Mouse (Mus musculus) right cerebral cortex, postnatal 4 days (tissue): ENCODE measurements around the gene Synpo2l.
"Not testable (repeated sequence)": the region's sequence is repeated elsewhere in the genome, so short reads cannot be mapped to it uniquely, and the experiment has no call there.

Source experiments
- DNase-seq: peaks from one replicate; pipeline ENCODE4 v3.0.0-alpha.2; 2022

Synpo2l gene

DNA sequence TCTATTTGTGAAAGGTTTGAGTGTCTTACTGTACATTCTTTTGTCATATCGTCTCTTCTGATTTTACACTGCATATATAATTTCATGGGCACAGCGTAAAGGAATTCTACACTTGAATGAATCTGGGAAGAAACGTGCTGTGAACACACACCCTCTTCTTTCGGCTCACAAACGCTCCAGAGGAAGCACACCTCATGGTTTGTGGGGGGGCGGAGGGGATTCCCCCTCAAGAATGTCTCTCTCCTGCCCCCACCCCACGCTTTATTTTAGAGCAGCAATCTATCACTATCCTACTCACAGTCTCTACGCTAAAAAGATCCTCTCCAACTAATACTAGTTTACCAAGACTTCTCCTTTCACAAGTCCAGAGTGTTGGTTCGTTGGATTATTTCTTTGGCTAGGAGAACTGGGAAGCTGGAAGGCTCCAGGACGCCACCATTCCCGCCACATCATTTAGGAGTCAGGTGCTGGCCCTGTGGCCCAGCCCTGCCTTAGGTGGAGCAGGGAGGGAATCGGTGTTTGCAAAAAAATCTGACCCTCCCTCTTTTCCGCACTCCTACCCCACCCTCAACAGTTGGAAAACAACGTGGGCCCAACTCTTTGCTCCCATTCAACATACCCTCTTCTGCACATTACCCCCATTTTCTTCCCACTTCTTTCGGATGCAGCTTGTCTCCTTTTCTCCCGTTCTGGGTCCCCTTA lies 28.1 kb downstream of the Synpo2l start:
- DNase-seq = peak; percentile 14

DNA sequence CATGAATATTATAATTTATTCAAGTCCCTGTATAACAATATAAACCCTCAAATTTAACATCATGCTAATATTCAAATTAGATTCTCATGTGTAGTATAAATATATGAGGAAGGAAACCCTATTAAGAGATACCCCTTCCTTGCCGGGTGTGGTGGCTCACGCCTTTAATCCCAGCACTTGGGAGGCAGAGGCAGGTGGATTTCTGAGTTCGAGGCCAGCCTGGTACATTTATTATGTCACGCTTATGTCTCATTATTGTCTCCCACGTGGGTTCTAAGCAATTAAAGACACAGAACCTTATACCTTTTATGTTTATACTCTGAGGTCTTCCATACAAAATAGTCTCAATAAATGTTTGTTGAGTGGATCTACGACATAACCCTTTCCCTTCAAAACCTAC lies 29.5 kb downstream of the Synpo2l start:
- no peak for DNase-seq

DNA sequence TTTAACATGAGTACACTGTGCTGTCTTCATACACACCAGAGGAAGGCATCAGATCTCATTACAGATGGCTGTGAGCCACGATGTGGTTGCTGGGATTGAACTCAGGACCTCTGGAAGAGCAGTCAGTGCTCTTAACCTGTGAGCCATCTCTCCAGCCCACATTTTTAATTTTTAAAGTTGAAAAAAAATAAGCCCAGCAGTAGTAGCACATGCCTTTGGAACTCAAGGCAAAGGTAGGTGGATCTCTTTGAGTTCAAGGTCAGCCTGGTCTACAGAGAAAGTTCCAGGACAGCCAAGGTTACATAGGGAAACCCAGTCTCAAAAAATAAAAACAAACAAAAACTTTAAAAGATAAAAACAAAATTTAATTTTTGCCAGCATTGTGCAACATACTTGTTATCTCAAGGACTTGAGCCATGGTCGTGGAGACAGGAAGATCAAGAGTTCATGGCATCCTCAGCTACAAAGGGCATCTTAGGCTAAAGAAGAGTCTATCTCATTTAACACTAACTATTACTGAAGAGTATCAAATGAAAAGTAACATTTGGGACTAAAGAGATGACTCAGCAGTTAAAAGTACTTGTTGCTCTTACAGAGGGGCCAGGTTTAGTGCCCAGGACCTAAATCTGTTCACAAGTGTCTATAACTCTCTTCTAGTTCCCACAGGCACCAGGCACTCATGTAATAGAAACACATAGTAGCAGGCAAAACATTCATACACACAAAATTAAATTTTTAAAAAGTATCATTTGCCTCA lies 30.2 kb downstream of the Synpo2l start:
- DNase-seq = no peak

DNA sequence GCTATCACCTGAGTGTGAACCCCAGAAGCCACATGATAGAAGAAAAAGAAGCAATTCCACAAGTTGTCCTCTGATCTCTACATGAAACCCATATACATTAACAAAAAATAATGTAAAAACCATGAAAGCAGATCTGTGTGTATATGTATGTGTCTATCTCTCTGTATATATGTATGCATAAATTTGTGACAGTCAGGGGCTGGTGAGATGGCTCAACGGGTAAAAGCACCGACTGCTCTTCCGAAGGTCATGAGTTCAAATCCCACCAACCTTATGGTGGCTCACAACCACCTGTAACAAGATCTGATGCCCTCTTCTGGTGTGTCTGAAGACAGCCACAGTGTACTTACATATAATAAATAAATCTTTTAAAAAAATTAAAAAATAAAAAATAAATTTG lies 31.2 kb downstream of the Synpo2l start:
- DNase-seq = not testable (repeated sequence)

DNA sequence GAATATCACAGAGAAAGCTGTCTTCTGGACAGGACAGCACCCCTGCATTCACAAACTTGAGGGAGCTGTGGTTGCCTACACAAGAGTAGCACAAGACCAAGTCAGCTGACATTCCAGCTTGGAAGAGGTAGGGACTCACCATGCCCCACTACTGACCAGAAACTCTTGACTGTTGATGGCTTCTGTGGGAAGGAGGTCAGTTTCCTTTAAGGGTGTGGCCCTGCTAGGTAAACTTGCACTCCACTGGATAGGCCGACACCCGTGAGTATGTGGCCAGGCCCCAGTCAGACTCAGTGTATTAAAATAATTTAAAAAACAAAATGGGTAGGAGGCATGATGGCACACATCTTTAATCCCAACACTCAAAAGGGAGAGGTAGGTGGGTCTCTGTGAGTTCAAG lies 32.6 kb downstream of the Synpo2l start:
- no peak for DNase-seq

DNA sequence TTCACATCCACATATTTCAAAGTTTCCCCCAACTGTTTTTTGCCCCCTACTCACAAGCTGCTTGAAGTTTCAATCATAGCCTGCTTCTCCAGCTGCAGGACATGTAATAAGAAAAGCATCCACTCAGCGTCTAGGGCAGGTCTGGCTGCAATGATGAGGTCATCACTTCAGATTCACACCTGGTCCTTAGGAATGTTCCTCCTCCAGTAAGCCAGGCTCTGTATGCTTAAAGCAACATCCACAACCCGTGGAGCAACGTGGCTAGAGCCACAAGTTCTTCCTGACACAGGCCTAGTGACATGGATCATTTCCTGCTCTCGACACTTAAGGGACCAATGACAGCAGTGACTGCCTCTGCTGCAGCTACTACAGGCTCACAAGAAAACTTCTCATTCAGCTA lies 36.9 kb downstream of the Synpo2l start:
- DNase-seq = no peak

DNA sequence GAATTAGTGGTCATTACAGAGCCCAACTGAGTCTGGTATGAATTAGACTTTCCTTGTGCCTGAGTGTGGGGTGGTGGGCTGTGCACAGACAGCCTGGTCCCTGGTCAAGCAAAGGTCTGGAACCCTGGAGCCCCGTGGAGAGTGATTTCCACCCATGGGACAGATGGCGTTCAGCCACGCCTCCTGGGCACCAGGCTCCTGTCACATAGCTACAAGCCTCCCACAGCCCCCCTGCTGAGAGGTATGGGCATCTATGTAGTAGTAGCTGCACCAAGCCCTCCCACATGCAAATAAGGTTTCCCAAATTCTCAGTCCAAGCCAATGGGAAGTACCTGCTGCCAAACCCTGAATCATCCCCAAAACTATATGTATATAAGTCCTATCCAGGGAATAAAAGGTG lies 41.2 kb downstream of the Synpo2l start:
- no peak for DNase-seq

DNA sequence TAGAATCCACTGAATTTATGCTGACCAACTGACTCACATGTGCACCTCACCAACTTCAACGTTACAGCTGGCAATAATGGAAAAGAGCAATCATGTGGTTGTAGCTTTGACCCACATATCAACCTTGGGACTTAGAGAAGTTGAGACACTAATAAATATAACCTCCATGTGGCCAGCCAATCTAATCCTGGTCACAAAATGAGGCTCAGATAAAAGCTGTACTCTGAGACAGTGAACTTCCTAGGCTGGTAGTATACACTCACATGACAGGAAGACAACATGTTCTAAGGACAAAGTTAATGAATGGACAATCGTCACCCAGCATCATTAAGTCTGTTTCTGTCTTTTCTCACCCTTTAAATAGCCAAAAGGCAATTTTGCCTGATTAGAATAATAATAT lies 41.7 kb downstream of the Synpo2l start:
- no peak for DNase-seq

DNA sequence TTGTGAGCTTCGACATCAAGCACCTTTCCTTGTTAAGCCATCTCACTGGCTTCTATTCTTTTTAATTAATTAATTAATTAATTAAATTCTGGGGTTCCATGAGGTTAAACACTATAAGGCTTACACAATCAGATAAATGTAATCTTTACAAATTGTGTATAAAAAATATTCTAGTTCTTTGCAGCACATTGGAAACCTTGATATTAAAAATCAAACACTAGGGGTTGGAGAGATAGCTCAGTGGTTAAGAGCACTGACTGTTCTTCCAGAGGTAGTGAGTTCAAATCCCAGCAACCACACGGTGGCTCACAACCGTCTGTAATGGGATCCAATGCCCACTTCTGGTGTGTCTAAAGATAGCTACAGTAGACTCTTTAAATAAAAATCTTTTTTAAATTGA lies 45.2 kb downstream of the Synpo2l start:
- DNase-seq = no peak

DNA sequence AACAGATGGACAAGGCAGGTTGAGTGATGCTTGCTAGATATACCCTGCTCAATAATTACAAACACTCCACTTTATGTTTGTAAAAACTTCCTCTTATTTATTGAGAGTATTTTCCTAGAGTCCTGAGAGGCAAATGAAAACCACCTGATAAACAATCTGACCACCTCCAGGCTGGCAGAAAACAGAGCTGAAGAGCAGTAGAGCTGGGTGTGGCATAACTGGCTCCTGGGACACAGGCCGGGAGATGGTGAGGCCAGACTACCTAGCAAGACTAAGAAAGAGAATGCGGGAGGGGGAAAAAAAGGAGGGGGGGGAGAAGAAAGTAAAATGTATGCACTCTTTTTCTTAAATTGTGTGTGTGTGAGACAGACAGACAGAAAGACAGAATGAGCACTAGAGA lies 45.7 kb downstream of the Synpo2l start:
- no peak for DNase-seq

DNA sequence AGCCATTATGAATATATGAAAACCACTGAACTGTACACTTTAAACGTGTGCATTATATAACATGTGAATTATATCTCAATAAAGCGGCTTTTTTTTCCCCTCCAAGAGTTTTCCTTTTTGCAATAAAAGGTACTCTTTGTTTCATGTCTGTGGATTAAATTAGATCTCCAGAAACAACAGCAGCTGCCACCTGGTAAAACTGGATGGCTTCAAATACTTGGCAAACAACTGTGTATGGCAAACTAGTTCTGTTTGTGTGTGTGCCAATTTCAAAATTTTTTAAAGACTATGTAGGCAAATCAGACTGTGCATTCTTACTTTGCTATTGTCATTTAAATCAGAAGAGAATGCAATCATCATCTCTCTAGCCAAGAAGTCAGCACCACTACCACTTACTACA lies 46.3 kb downstream of the Synpo2l start:
- no peak for DNase-seq

DNA sequence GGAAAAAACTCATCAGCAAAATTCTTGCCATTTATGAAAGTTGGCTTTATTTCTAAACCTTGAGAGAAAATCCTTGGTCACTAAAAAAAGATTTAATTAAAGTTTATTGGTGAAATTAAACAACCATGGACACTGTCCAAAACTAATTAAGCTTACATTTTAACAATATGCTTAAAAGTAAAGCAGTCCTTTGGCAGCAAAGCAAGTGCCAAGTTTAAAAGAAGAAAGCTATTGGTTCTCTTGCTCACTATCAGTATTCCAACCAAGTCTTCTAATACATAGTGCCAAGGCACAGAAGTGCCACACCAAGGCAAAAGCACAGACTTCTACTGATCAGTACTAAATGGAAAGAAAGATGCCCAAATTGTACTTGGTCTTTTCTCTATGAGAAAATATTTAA lies 49.0 kb downstream of the Synpo2l start:
- no peak for DNase-seq

DNA sequence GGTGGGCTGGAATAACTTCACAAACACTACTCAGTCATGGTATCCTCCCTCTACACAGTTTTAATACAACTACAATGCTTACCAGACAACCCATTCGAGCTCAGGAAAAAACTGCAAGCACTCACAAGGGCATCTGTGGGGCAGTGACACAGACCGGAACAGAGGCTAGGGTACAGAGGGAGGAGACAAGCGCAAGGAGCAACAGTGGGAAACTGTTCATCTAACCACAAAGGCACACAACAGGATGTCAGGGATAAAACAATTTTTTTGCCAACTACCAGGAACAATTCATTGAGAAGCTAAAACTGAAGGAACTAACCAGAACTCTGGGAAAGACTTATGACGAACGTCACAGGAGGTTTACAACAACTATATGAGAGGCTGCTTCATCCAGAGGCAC lies 49.9 kb downstream of the Synpo2l start:
- no peak for DNase-seq

DNA sequence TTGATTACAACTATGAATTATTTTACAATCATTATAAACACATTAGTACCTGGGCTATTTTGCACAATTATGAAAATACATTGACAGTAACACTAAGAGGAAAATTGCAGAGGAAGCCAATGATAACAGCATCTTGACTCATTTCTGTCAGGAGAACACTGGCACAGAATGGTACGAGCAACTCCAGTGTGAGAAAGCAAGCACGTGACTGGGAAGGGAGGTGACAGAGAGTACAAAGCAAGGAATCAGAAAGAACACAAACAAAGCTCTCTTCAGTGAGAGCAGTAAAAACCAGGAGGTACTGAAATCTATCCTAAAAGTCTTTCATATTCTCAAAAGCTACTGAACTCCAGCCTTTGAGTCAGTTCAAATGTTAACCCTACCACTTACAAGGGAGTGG lies 51.7 kb downstream of the Synpo2l start:
- no peak for DNase-seq

DNA sequence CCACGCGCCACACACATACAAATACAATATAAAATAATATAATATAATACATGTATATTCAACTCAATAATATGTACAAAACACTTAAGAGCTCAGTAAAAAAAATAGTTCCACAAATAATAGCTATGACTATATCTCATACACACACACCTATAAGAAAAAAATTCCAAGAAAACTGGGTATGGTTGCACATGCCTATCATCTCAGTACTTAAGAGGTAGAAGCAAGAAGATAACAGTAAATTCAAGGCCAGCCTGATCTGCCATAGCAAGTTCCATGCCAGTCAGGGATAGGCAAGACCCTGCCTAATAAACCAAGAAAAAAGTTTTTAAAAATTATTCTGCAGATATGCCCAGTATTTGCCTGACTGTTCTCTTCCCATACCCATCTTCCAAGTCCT lies 53.1 kb downstream of the Synpo2l start:
- no peak for DNase-seq

DNA sequence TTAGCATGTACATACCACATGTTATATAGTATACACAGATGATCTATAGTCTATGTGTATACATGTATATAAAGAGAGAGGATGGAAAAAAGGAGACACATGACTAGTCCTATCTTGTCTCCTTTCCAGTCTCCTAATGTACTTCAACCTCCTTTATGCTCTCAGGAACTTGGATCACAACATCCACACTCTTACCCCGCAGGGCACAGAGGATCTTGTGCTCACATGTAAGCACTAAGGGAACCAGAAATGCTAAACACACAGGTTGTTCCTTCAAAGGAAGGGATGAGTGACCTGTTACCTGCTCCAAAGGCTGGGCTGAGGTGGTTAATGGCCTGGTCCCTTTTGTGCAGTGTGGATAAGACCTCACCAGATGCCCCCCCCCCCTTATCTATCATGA lies 55.3 kb downstream of the Synpo2l start:
- no peak for DNase-seq

DNA sequence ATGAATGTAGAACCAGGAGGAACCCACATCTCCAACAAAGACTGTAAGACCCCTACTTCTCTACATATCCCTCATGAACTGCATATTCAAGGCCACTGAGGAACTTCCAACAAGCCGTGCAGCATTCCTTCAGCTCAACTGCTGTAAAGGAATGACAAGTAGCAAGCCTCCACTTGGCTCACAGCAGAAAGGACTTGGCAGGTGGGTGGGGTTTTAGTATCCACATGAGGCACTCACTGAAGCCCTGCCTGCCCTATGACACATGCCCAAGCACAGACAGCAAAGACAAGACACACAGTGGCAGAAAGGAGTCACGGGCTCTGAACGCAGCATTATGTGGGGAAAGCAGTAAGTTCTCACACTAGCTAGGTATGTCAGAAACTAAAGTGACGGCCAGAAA lies 58.0 kb downstream of the Synpo2l start:
- DNase-seq = no peak

DNA sequence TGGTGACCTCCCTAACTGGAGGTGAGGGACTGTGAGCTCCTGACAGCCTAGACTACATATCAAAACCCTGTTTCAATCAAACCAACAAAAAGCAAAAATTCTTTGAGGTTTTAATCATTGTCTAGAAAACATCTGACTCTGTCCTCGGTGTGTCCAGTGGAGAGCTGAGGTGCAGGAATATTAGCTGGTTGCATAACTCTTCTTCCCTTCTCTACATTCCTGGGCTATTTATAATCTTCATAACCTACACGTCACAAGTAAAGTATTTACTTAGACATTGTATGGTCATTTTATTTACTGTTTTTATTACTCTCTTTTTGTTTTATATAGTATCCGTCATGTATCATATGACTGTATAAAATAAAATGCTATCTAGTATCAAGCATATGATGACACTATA lies 58.6 kb downstream of the Synpo2l start:
- no peak for DNase-seq
